Mouse (Mus musculus): ENCODE results near the gene Rnaseh2a. TPM values are rescaled to one million over a fixed set of nuclear protein-coding genes. Genes with fewer than 3 reads are reported as not detected.

Rnaseh2a gene
- 137 and 146 TPM in 2 replicates for polyA plus RNA-seq (2016; fragmentation: Nextera tagmentation; extraction: Ambion mirVana)

- H3K27me3 ChIP-seq (ENCODE audit: insufficient read depth, poor library complexity, severe bottlenecking) = no peaks in the 10 kb centered on the region
- under 1% methylated on average over 56 of the region's 56 CpGs for WGBS
- peak within 1 kb of the TSS; percentile 99 for H3K27ac ChIP-seq
Measured at GRCm38 (mm10) chr8:84969241-84970134, at the start of gene Rnaseh2a, which contains the start of the genes Gm49661 and Prdx2. Gene Rnaseh2a (minus strand): TSS chr8:84969767. Gene Gm49661 (minus strand): TSS chr8:84969433. Gene Prdx2 (plus strand): TSS chr8:84969587.

GRCm38 (mm10) chr8:85017209-85017608 lies 47.6 kb upstream of the Rnaseh2a start:
- Histone ChIP-seq H3K4me1 (replicated peaks) (peaks cover 13% of the 10 kb centered on the region), H3K27ac (no peak overlapping the region), H3K9me3 (no peaks in the 10 kb centered on the region), H3K4me3 (no peak overlapping the region), H3K27me3 (ENCODE audit: insufficient read depth, poor library complexity, severe bottlenecking) (peaks cover 37% of the 10 kb centered on the region), H3K36me3 (peaks cover 55% of the 10 kb centered on the region)
- DNase-seq (ENCODE audit: low spot score) = no peak
- 48% methylated on average over 5 of the region's 5 CpGs for WGBS

More at GRCm38 (mm10) chr8:84969241-84970134, at the start of gene Rnaseh2a, which contains the start of the genes Gm49661 and Prdx2:
- peaks cover 40% of the 10 kb centered on the region for H3K36me3 ChIP-seq
- peaks cover 55% of the 10 kb centered on the region for H3K4me1 ChIP-seq (replicated peaks)
- H3K4me3 ChIP-seq = peak within 1 kb of the TSS; percentile 89
- H3K9me3 ChIP-seq = no peaks in the 10 kb centered on the region
- peak; percentile 87 for DNase-seq (ENCODE audit: low spot score)

GRCm38 (mm10) chr8:85016724-85017123 lies 47.2 kb upstream of the Rnaseh2a start:
- H3K36me3 ChIP-seq = peaks cover 51% of the 10 kb centered on the region
- WGBS = 75% methylated on average over 10 of the region's 10 CpGs
- H3K27me3 ChIP-seq (ENCODE audit: insufficient read depth, poor library complexity, severe bottlenecking) = peaks cover 42% of the 10 kb centered on the region
- no peak overlapping the region for H3K27ac ChIP-seq
- no peak for DNase-seq (ENCODE audit: low spot score)
- H3K4me3 ChIP-seq = no peak overlapping the region
- peaks cover 13% of the 10 kb centered on the region for H3K4me1 ChIP-seq (replicated peaks)
- no peaks in the 10 kb centered on the region for H3K9me3 ChIP-seq

- H3K9me3 ChIP-seq = no peaks in the 10 kb centered on the region
- 51% methylated on average over 2 of the region's 2 CpGs for WGBS
- no peak for DNase-seq (ENCODE audit: low spot score)
- peaks cover 18% of the 10 kb centered on the region for H3K4me1 ChIP-seq (replicated peaks)
- peaks cover 28% of the 10 kb centered on the region for H3K36me3 ChIP-seq
- H3K4me3 ChIP-seq = peak within 1 kb of the TSS; percentile 49
- peak within 1 kb of the TSS; percentile 53; the same call in 1 of the 2 replicates for H3K27ac ChIP-seq
- H3K27me3 ChIP-seq (ENCODE audit: insufficient read depth, poor library complexity, severe bottlenecking) = peaks cover 59% of the 10 kb centered on the region
Measured at GRCm38 (mm10) chr8:85014431-85014830, 44.9 kb upstream of the Rnaseh2a start, which contains the start of gene Best2. Gene Best2 (minus strand): TSS chr8:85014531.

- 6% methylated on average over 26 of the region's 26 CpGs for WGBS
- H3K36me3 ChIP-seq = peaks cover 17% of the 10 kb centered on the region
- peak overlapping the region; percentile 49 for H3K4me3 ChIP-seq
- DNase-seq (ENCODE audit: low spot score) = peak; percentile 80
- peaks cover 70% of the 10 kb centered on the region for H3K27me3 ChIP-seq (ENCODE audit: insufficient read depth, poor library complexity, severe bottlenecking)
- peak overlapping the region; percentile 53; the same call in 1 of the 2 replicates for H3K27ac ChIP-seq
- H3K9me3 ChIP-seq = no peaks in the 10 kb centered on the region
- peaks cover 18% of the 10 kb centered on the region for H3K4me1 ChIP-seq (replicated peaks)
Measured at GRCm38 (mm10) chr8:85013230-85013840, 43.8 kb upstream of the Rnaseh2a start.

GRCm38 (mm10) chr8:85011242-85011641 lies 41.7 kb upstream of the Rnaseh2a start:
- DNase-seq (ENCODE audit: low spot score) = no peak
- Histone ChIP-seq H3K4me1 (replicated peaks) (peaks cover 22% of the 10 kb centered on the region), H3K9me3 (no peaks in the 10 kb centered on the region), H3K27me3 (ENCODE audit: insufficient read depth, poor library complexity, severe bottlenecking) (peaks cover 84% of the 10 kb centered on the region), H3K27ac (no peak overlapping the region), H3K36me3 (no peaks in the 10 kb centered on the region), H3K4me3 (0 out of 2 replicates have a peak overlapping the region, but pooled peaks have one; percentile 6)
- WGBS = 19% methylated on average over 28 of the region's 28 CpGs

GRCm38 (mm10) chr8:85007686-85008085 lies 38.1 kb upstream of the Rnaseh2a start:
- H3K9me3 ChIP-seq = no peaks in the 10 kb centered on the region
- 19% methylated on average over 25 of the region's 25 CpGs for WGBS
- H3K4me3 ChIP-seq = 0 out of 2 replicates have a peak overlapping the region, but pooled peaks have one; percentile 16
- no peak overlapping the region for H3K27ac ChIP-seq
- peak; percentile 32 for DNase-seq (ENCODE audit: low spot score)
- no peaks in the 10 kb centered on the region for H3K36me3 ChIP-seq
- H3K27me3 ChIP-seq (ENCODE audit: insufficient read depth, poor library complexity, severe bottlenecking) = peaks cover 54% of the 10 kb centered on the region
- peaks cover 9% of the 10 kb centered on the region; the same call in 1 of the 2 replicates for H3K4me1 ChIP-seq (replicated peaks)

GRCm38 (mm10) chr8:84997649-84998295 lies 28.2 kb upstream of the Rnaseh2a start:
- WGBS = 4% methylated on average over 19 of the region's 19 CpGs
- Histone ChIP-seq H3K36me3 (no peaks in the 10 kb centered on the region), H3K4me1 (replicated peaks) (peaks cover 19% of the 10 kb centered on the region), H3K27me3 (ENCODE audit: insufficient read depth, poor library complexity, severe bottlenecking) (peaks cover 47% of the 10 kb centered on the region), H3K9me3 (no peaks in the 10 kb centered on the region), H3K27ac (peak overlapping the region; percentile 72), H3K4me3 (peak overlapping the region; percentile 36)
- peak; percentile 89 for DNase-seq (ENCODE audit: low spot score)

- Histone ChIP-seq H3K36me3 (no peaks in the 10 kb centered on the region), H3K9me3 (no peaks in the 10 kb centered on the region), H3K4me1 (replicated peaks) (peaks cover 19% of the 10 kb centered on the region), H3K27me3 (ENCODE audit: insufficient read depth, poor library complexity, severe bottlenecking) (peaks cover 47% of the 10 kb centered on the region), H3K4me3 (no peak overlapping the region), H3K27ac (no peak overlapping the region)
- DNase-seq (ENCODE audit: low spot score) = no peak
- 76% methylated on average over 5 of the region's 5 CpGs for WGBS
Measured at GRCm38 (mm10) chr8:84996978-84997377, 27.4 kb upstream of the Rnaseh2a start.

- H3K36me3 ChIP-seq = no peaks in the 10 kb centered on the region
- peak overlapping the region; percentile 7; the same call in 1 of the 2 replicates for H3K4me3 ChIP-seq
- peaks cover 26% of the 10 kb centered on the region for H3K4me1 ChIP-seq (replicated peaks)
- no peak overlapping the region for H3K27ac ChIP-seq
- peak; percentile 24 for DNase-seq (ENCODE audit: low spot score)
- WGBS = 32% methylated on average over 25 of the region's 25 CpGs
- peaks cover 47% of the 10 kb centered on the region for H3K27me3 ChIP-seq (ENCODE audit: insufficient read depth, poor library complexity, severe bottlenecking)
- no peaks in the 10 kb centered on the region for H3K9me3 ChIP-seq
Measured at GRCm38 (mm10) chr8:84995680-84996079, 26.1 kb upstream of the Rnaseh2a start.

- H3K36me3 ChIP-seq = no peaks in the 10 kb centered on the region
- WGBS = 90% methylated on average over 9 of the region's 9 CpGs
- no peak overlapping the region for H3K27ac ChIP-seq
- no peak for DNase-seq (ENCODE audit: low spot score)
- H3K9me3 ChIP-seq = no peaks in the 10 kb centered on the region
- no peak overlapping the region for H3K4me3 ChIP-seq
- peaks cover 48% of the 10 kb centered on the region for H3K27me3 ChIP-seq (ENCODE audit: insufficient read depth, poor library complexity, severe bottlenecking)
- peaks cover 37% of the 10 kb centered on the region for H3K4me1 ChIP-seq (replicated peaks)
Measured at GRCm38 (mm10) chr8:84994375-84994774, 24.8 kb upstream of the Rnaseh2a start.

GRCm38 (mm10) chr8:84990836-84991235 lies 21.3 kb upstream of the Rnaseh2a start:
- Histone ChIP-seq H3K36me3 (no peaks in the 10 kb centered on the region), H3K4me1 (replicated peaks) (peaks cover 37% of the 10 kb centered on the region), H3K27ac (peak overlapping the region; percentile 89), H3K4me3 (peak overlapping the region; percentile 66), H3K9me3 (no peaks in the 10 kb centered on the region), H3K27me3 (ENCODE audit: insufficient read depth, poor library complexity, severe bottlenecking) (peaks cover 62% of the 10 kb centered on the region)
- 1% methylated on average over 15 of the region's 15 CpGs for WGBS
- DNase-seq (ENCODE audit: low spot score) = no peak
